Mouse (Mus musculus): ENCODE measurements around the gene Casp9. TPM values are rescaled to one million over a fixed set of nuclear protein-coding genes. Genes with fewer than 3 reads are reported as not detected.

The Casp9 gene
- polyA plus RNA-seq, 1 experiment from 2014 or later, result 20.2 TPM

- H3K4me1 ChIP-seq (replicated peaks), result peaks cover 11% of the 10 kb centered on the region
- H3K4me3 ChIP-seq, result no peak overlapping the region
- WGBS, result 81% methylated on average over 6 of the region's 6 CpGs
- H3K9me3 ChIP-seq, result no peaks in the 10 kb centered on the region
- H3K27ac ChIP-seq, result no peak overlapping the region
- H3K9ac ChIP-seq, result no peak overlapping the region
- H3K27me3 ChIP-seq, result no peaks in the 10 kb centered on the region
- no peak for ATAC-seq (ENCODE audit: low FRiP score)
- peaks cover 48% of the 10 kb centered on the region for H3K36me3 ChIP-seq
- no peak overlapping the region for H3K4me2 ChIP-seq
Measured at GRCm38 (mm10) chr4:141787046-141787445, 6.4 kb upstream of the Casp9 start.

GRCm38 (mm10) chr4:141787462-141787861 lies 6.0 kb upstream of the Casp9 start:
- WGBS, result 92% methylated on average over 7 of the region's 7 CpGs
- Histone ChIP-seq H3K4me3 (no peak overlapping the region), H3K4me1 (replicated peaks) (peaks cover 11% of the 10 kb centered on the region), H3K4me2 (no peak overlapping the region), H3K9me3 (no peaks in the 10 kb centered on the region), H3K36me3 (peaks cover 43% of the 10 kb centered on the region), H3K27ac (no peak overlapping the region), H3K9ac (no peak overlapping the region), H3K27me3 (no peaks in the 10 kb centered on the region)
- ATAC-seq (ENCODE audit: low FRiP score), result no peak

- Histone ChIP-seq H3K9me3 (no peaks in the 10 kb centered on the region), H3K4me1 (replicated peaks) (peaks cover 20% of the 10 kb centered on the region), H3K4me2 (peak overlapping the region; percentile 85), H3K36me3 (peaks cover 21% of the 10 kb centered on the region), H3K4me3 (peak overlapping the region; percentile 94), H3K27me3 (no peaks in the 10 kb centered on the region), H3K9ac (peak overlapping the region; percentile 95), H3K27ac (peak overlapping the region; percentile 89)
- WGBS, result 54% methylated on average over 3 of the region's 3 CpGs
- no peak for ATAC-seq (ENCODE audit: low FRiP score)
Measured at GRCm38 (mm10) chr4:141789564-141790218, 3.7 kb upstream of the Casp9 start.

- peak within 1 kb of the TSS; percentile 89 for H3K27ac ChIP-seq
- under 1% methylated on average over 41 of the region's 42 CpGs for WGBS
- H3K4me2 ChIP-seq, result peak within 1 kb of the TSS; percentile 85
- H3K36me3 ChIP-seq, result peaks cover 13% of the 10 kb centered on the region
- H3K27me3 ChIP-seq, result no peaks in the 10 kb centered on the region
- peak within 1 kb of the TSS; percentile 95 for H3K9ac ChIP-seq
- peaks cover 28% of the 10 kb centered on the region for H3K4me1 ChIP-seq (replicated peaks)
- H3K4me3 ChIP-seq, result peak within 1 kb of the TSS; percentile 94
- peak; percentile 94 for ATAC-seq (ENCODE audit: low FRiP score)
- H3K9me3 ChIP-seq, result no peaks in the 10 kb centered on the region
Measured at GRCm38 (mm10) chr4:141790524-141790990, 2.9 kb upstream of the Casp9 start, which contains the start of gene Dnajc16. TSS of gene Dnajc16 (minus strand) at chr4:141790931.

GRCm38 (mm10) chr4:141791486-141791885 lies 1.9 kb upstream of the Casp9 start:
- Histone ChIP-seq H3K27ac (peak overlapping the region; percentile 77; the same call in 1 of the 2 replicates), H3K4me2 (no peak overlapping the region), H3K27me3 (no peaks in the 10 kb centered on the region), H3K9ac (no peak overlapping the region), H3K4me1 (replicated peaks) (peaks cover 34% of the 10 kb centered on the region), H3K9me3 (no peaks in the 10 kb centered on the region), H3K36me3 (peaks cover 8% of the 10 kb centered on the region), H3K4me3 (no peak overlapping the region)
- 91% methylated on average over 7 of the region's 7 CpGs for WGBS
- ATAC-seq (ENCODE audit: low FRiP score), result no peak

- WGBS, result 94% methylated on average over 8 of the region's 8 CpGs
- Histone ChIP-seq H3K9me3 (no peaks in the 10 kb centered on the region), H3K27me3 (no peaks in the 10 kb centered on the region), H3K27ac (no peak overlapping the region), H3K4me2 (no peak overlapping the region), H3K9ac (no peak overlapping the region), H3K4me1 (replicated peaks) (peaks cover 35% of the 10 kb centered on the region), H3K4me3 (no peak overlapping the region), H3K36me3 (peaks cover 8% of the 10 kb centered on the region)
- ATAC-seq (ENCODE audit: low FRiP score), result no peak
Measured at GRCm38 (mm10) chr4:141791951-141792350, 1.5 kb upstream of the Casp9 start.

GRCm38 (mm10) chr4:141792554-141793281 lies 694 bp upstream of the Casp9 start:
- WGBS, result 11% methylated on average over 10 of the region's 10 CpGs
- peak overlapping the region; percentile 76 for H3K9ac ChIP-seq
- no peak for ATAC-seq (ENCODE audit: low FRiP score)

GRCm38 (mm10) chr4:141794152-141794535 lies 732 bp downstream of the Casp9 start:
- Histone ChIP-seq H3K4me2 (peak overlapping the region; percentile 54), H3K9me3 (no peaks in the 10 kb centered on the region), H3K4me3 (peak overlapping the region; percentile 65), H3K27me3 (no peaks in the 10 kb centered on the region), H3K36me3 (peaks cover 22% of the 10 kb centered on the region), H3K9ac (peak overlapping the region; percentile 76), H3K4me1 (replicated peaks) (peaks cover 35% of the 10 kb centered on the region), H3K27ac (peak overlapping the region; percentile 94)
- 25% methylated on average over 5 of the region's 5 CpGs for WGBS
- ATAC-seq (ENCODE audit: low FRiP score), result no peak

More at GRCm38 (mm10) chr4:141792554-141793281, 694 bp upstream of the Casp9 start:
- Histone ChIP-seq H3K36me3 (peaks cover 14% of the 10 kb centered on the region), H3K27me3 (no peaks in the 10 kb centered on the region), H3K4me2 (peak overlapping the region; percentile 54), H3K9me3 (no peaks in the 10 kb centered on the region), H3K4me3 (peak overlapping the region; percentile 65), H3K27ac (peak overlapping the region; percentile 94), H3K4me1 (replicated peaks) (peaks cover 35% of the 10 kb centered on the region)

- WGBS, result 94% methylated on average over 7 of the region's 7 CpGs
- Histone ChIP-seq H3K4me2 (no peak overlapping the region), H3K4me1 (replicated peaks) (peaks cover 25% of the 10 kb centered on the region), H3K27me3 (no peaks in the 10 kb centered on the region), H3K9me3 (no peaks in the 10 kb centered on the region), H3K9ac (no peak overlapping the region), H3K27ac (no peak overlapping the region), H3K36me3 (peaks cover 22% of the 10 kb centered on the region), H3K4me3 (no peak overlapping the region)
- no peak for ATAC-seq (ENCODE audit: low FRiP score)
Measured at GRCm38 (mm10) chr4:141796356-141796755, 2.9 kb downstream of the Casp9 start.

- Histone ChIP-seq H3K9ac (no peak overlapping the region), H3K9me3 (no peaks in the 10 kb centered on the region), H3K36me3 (peaks cover 22% of the 10 kb centered on the region), H3K27ac (no peak overlapping the region), H3K27me3 (no peaks in the 10 kb centered on the region), H3K4me3 (no peak overlapping the region), H3K4me2 (no peak overlapping the region), H3K4me1 (replicated peaks) (peaks cover 25% of the 10 kb centered on the region)
- ATAC-seq (ENCODE audit: low FRiP score), result no peak
- WGBS, result 89% methylated on average over 4 of the region's 4 CpGs
Measured at GRCm38 (mm10) chr4:141796954-141797353, 3.5 kb downstream of the Casp9 start.

- no peak overlapping the region for H3K9ac ChIP-seq
- peaks cover 22% of the 10 kb centered on the region for H3K36me3 ChIP-seq
- no peak overlapping the region for H3K27ac ChIP-seq
- H3K4me2 ChIP-seq, result no peak overlapping the region
- H3K4me3 ChIP-seq, result no peak overlapping the region
- ATAC-seq (ENCODE audit: low FRiP score), result no peak
- H3K9me3 ChIP-seq, result no peaks in the 10 kb centered on the region
- no peaks in the 10 kb centered on the region for H3K27me3 ChIP-seq
- whole genome bisulfite sequencing, result 95% methylated on average over 5 of the region's 5 CpGs
- peaks cover 25% of the 10 kb centered on the region for H3K4me1 ChIP-seq (replicated peaks)
Measured at GRCm38 (mm10) chr4:141797545-141797944, 4.1 kb downstream of the Casp9 start.

- H3K9me3 ChIP-seq, result no peaks in the 10 kb centered on the region
- no peak overlapping the region for H3K4me3 ChIP-seq
- H3K27ac ChIP-seq, result no peak overlapping the region
- no peak overlapping the region for H3K9ac ChIP-seq
- no peak for ATAC-seq (ENCODE audit: low FRiP score)
- no peak overlapping the region for H3K4me2 ChIP-seq
- no peaks in the 10 kb centered on the region for H3K27me3 ChIP-seq
- peaks cover 65% of the 10 kb centered on the region for H3K36me3 ChIP-seq
- WGBS, result 91% methylated on average over 4 of the region's 4 CpGs
- no peaks in the 10 kb centered on the region for H3K4me1 ChIP-seq (replicated peaks)
Measured at GRCm38 (mm10) chr4:141804105-141804504, 10.7 kb downstream of the Casp9 start.

All from hindbrain, embryonic 13.5 days (tissue).